Mouse (Mus musculus) megakaryocyte, embryonic 14.5 days (primary cell): ENCODE data around the gene Tnrc18.

Source experiments
- FLI1 ChIP-seq: IDR thresholded peaks from 2 replicates; pipeline ENCODE4 v1.6.1; 2012; ENCODE audit warnings: low read length, inconsistent platforms, mixed read lengths
- GATA1 ChIP-seq: IDR thresholded peaks from 3 replicates; pipeline ENCODE4 v1.6.1; 2012; ENCODE audit warnings: mixed read lengths, low read length, inconsistent platforms, borderline replicate concordance

DNA sequence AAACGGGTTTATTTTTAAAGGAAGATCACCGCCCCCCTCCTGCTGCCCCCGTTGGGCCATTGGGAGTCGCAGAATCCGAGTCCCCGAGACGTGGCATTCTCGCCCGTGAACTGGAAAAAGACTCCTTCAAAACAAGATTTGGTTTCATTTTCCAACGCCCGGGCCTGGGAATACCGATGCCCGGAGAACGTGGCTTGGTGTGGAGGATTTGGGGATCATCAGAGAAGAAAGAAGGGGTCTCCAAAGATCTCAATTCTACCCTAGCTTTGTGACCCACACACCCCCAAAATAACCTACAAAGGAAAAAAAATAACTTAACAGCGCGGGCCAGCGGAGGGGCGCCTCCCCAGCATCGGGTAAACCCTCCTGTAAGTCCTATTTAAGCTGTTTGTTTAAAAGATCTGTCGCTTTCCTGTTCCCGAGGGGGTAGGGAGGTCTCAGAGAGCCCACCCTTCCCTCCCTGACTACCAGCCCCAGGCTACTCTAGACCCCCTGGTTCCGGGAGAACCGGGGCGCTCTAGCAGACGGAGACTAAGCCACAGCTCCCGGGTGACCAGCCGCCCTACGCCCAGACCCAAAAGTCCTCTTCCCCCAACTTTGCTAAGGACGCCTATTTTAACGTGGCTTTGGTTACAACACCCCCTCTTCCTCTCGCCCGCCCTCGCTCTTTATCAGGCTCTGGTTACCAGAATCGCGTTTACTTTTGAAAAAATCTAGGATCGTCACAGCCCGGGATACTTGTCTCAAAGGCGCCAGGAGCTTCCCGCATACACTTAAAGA, 1.2 kb downstream of the Tnrc18 start:
- no peak for TF ChIP-seq GATA1
- TF ChIP-seq FLI1, result no peak
